8 mouse cellular contexts compared by ENCODE assay signal in genomic region chr11:86484101-86484868, GRCm38 (mm10). TPM values are rescaled to one million over a fixed set of nuclear protein-coding genes. Genes with fewer than 3 reads are reported as not detected.
DNase-seq lines count a peak whose midpoint lies in the region; ATAC-seq and TF ChIP-seq lines count a peak whose summit lies in the region.

Rnft1 (plus strand) TSS chr11:86484657.

- H3K4me1 ChIP-seq in erythroblast, embryonic 14.5 days (ENCODE audit: control insufficient read depth): peaks cover 22% of the 10 kb centered on the region
- H3K4me1 ChIP-seq in heart, embryonic 11.5 days (ENCODE audit: control insufficient read depth, insufficient read depth, low read length): no peaks in the 10 kb centered on the region
- H3K4me1 ChIP-seq in kidney, embryonic 16.5 days (ENCODE audit: insufficient read depth, low read length): peaks cover 9% of the 10 kb centered on the region
- H3K4me1 ChIP-seq in liver, adult 2 months (ENCODE audit: control insufficient read depth, insufficient read depth, low read length): peaks cover 4% of the 10 kb centered on the region

- H3K27me3 ChIP-seq in C2C12 (ENCODE audit: control insufficient read depth, insufficient read depth, insufficient read length) (no peaks in the 10 kb centered on the region), myocyte (ENCODE audit: control insufficient read depth, insufficient read depth, insufficient read length) (no peaks in the 10 kb centered on the region)
- peaks cover 4% of the 10 kb centered on the region for H3K27me3 ChIP-seq in erythroblast, embryonic 14.5 days (ENCODE audit: control insufficient read depth)
- H3K27me3 ChIP-seq in heart, embryonic 11.5 days (ENCODE audit: control insufficient read depth, insufficient read depth, low read length): no peaks in the 10 kb centered on the region
- no peaks in the 10 kb centered on the region for H3K27me3 ChIP-seq in kidney, embryonic 16.5 days (ENCODE audit: insufficient read depth, low read length)
- no peaks in the 10 kb centered on the region for H3K27me3 ChIP-seq in liver, adult 2 months (ENCODE audit: control insufficient read depth, insufficient read depth, low read length)
- H3K27me3 ChIP-seq in splenic B cell, adult 2 months (ENCODE audit: control insufficient read depth, insufficient read depth, low read length, poor library complexity, severe bottlenecking): no peaks in the 10 kb centered on the region

- peak; percentile 96 for TF ChIP-seq POLR2A in brain, embryonic 14.5 days (IDR thresholded peaks at IDR 0.05; ENCODE audit: borderline replicate concordance, extremely low read depth, insufficient read depth, insufficient read length, poor library complexity, severe bottlenecking)
- peak; percentile 92 for TF ChIP-seq POLR2A in liver, adult 2 months (IDR thresholded peaks at IDR 0.05; ENCODE audit: extremely low read depth, insufficient read depth, low read length)
- peak; percentile 76 for TF ChIP-seq POLR2A in myocyte (IDR thresholded peaks at IDR 0.05; ENCODE audit: insufficient read length, low read depth)

- peaks cover 17% of the 10 kb centered on the region for H3K79me2 ChIP-seq in C2C12 (ENCODE audit: control insufficient read depth, insufficient read depth)
- H3K79me2 ChIP-seq in liver, adult 2 months (ENCODE audit: control insufficient read depth, insufficient read depth, low read length): no peaks in the 10 kb centered on the region; the same call in 1 of the 2 replicates
- peaks cover 3% of the 10 kb centered on the region for H3K79me2 ChIP-seq in myocyte (ENCODE audit: control insufficient read depth, insufficient read depth)

- no peaks in the 10 kb centered on the region for H3K9me3 ChIP-seq in erythroblast, embryonic 14.5 days (ENCODE audit: control insufficient read depth, low read length)
- no peaks in the 10 kb centered on the region for H3K9me3 ChIP-seq in heart, embryonic 11.5 days (replicated peaks; ENCODE audit: control insufficient read depth, low read length)
- no peaks in the 10 kb centered on the region for H3K9me3 ChIP-seq in kidney, embryonic 16.5 days (ENCODE audit: low read length)

- peak; percentile 99 for DNase-seq in brain, embryonic 14.5 days (ENCODE audit: low read depth)
- peak; percentile 93 for DNase-seq in liver, adult 2 months (ENCODE audit: extremely low read depth, low read depth, low spot score)
- peak; percentile 99 for DNase-seq in splenic B cell, adult 2 months (ENCODE audit: low read depth, low spot score)

- ATAC-seq in heart, embryonic 11.5 days (replicated peaks; ENCODE audit: insufficient number of reproducible peaks, low FRiP score, low TSS enrichment): peak; percentile 97
- peak; percentile 99 for ATAC-seq in kidney, embryonic 16.5 days (ENCODE audit: low FRiP score, low TSS enrichment)

- H3K9ac ChIP-seq in heart, embryonic 11.5 days (ENCODE audit: low read depth, low read length): peak within 1 kb of the TSS; percentile 79
- peak within 1 kb of the TSS; percentile 69 for H3K9ac ChIP-seq in kidney, embryonic 16.5 days (replicated peaks; ENCODE audit: low read length)
- peak within 1 kb of the TSS; percentile 85 for H3K9ac ChIP-seq in liver, adult 2 months (ENCODE audit: low read depth, low read length)

- peak within 1 kb of the TSS; percentile 74 for H3K4me2 ChIP-seq in heart, embryonic 11.5 days
- peak within 1 kb of the TSS; percentile 72 for H3K4me2 ChIP-seq in kidney, embryonic 16.5 days (replicated peaks; ENCODE audit: low read depth, low read length)
- H3K4me2 ChIP-seq in myocyte (ENCODE audit: low read depth): peak within 1 kb of the TSS; percentile 98

- H3K27ac ChIP-seq in heart, embryonic 11.5 days (ENCODE audit: low read depth, low read length): peak within 1 kb of the TSS; percentile 79
- peak within 1 kb of the TSS; percentile 86 for H3K27ac ChIP-seq in kidney, embryonic 16.5 days (ENCODE audit: low read length)
- H3K27ac ChIP-seq in liver, adult 2 months (replicated peaks; ENCODE audit: insufficient read depth, low read depth, low read length): peak within 1 kb of the TSS; percentile 82

- peak; percentile 36 for TF ChIP-seq CTCF in C2C12 (IDR thresholded peaks at IDR 0.05; ENCODE audit: control insufficient read depth, insufficient read depth, insufficient read length)
- TF ChIP-seq CTCF in brain, embryonic 14.5 days (IDR thresholded peaks at IDR 0.05; ENCODE audit: borderline replicate concordance, extremely low read depth, insufficient read depth, insufficient read length): no peak
- TF ChIP-seq CTCF in liver, adult 2 months (IDR thresholded peaks at IDR 0.05; ENCODE audit: low read depth, low read length): no peak

- peaks cover 16% of the 10 kb centered on the region for H3K36me3 ChIP-seq in C2C12 (ENCODE audit: control insufficient read depth, insufficient read depth)
- peaks cover 5% of the 10 kb centered on the region for H3K36me3 ChIP-seq in erythroblast, embryonic 14.5 days (ENCODE audit: control insufficient read depth)
- H3K36me3 ChIP-seq in heart, embryonic 11.5 days (ENCODE audit: control insufficient read depth, insufficient read depth, low read length): no peaks in the 10 kb centered on the region
- H3K36me3 ChIP-seq in kidney, embryonic 16.5 days (ENCODE audit: insufficient read depth, low read length): no peaks in the 10 kb centered on the region
- peaks cover 3% of the 10 kb centered on the region; the same call in 1 of the 2 replicates for H3K36me3 ChIP-seq in liver, adult 2 months (ENCODE audit: control insufficient read depth, insufficient read depth, low read length)
- H3K36me3 ChIP-seq in myocyte (ENCODE audit: control insufficient read depth, insufficient read depth): peaks cover under 1% of the 10 kb centered on the region
- no peaks in the 10 kb centered on the region; the same call in 1 of the 2 replicates for H3K36me3 ChIP-seq in splenic B cell, adult 2 months (ENCODE audit: control insufficient read depth, insufficient read depth, low read length, poor library complexity, severe bottlenecking)

- H3K4me3 ChIP-seq in C2C12 (ENCODE audit: insufficient read depth, poor library complexity, severe bottlenecking) (peak within 1 kb of the TSS; percentile 71), myocyte (peak within 1 kb of the TSS; percentile 91)
- peak within 1 kb of the TSS; percentile 91 for H3K4me3 ChIP-seq in erythroblast, embryonic 14.5 days (replicated peaks)
- H3K4me3 ChIP-seq in heart, embryonic 11.5 days (ENCODE audit: low read depth, low read length): peak within 1 kb of the TSS; percentile 61
- peak within 1 kb of the TSS; percentile 59 for H3K4me3 ChIP-seq in kidney, embryonic 16.5 days (ENCODE audit: low read length)
- H3K4me3 ChIP-seq in liver, adult 2 months (ENCODE audit: insufficient read depth, low read depth, low read length): peak within 1 kb of the TSS; percentile 71

- H3ac ChIP-seq in C2C12 (ENCODE audit: control insufficient read depth, insufficient read length, low read depth) (peak within 1 kb of the TSS; percentile 78), myocyte (ENCODE audit: control insufficient read depth, insufficient read length) (peak within 1 kb of the TSS; percentile 61)

- WGBS in heart, embryonic 11.5 days (ENCODE audit: insufficient replicate concordance): under 1% methylated on average over 68 of the region's 68 CpGs
- WGBS in kidney, embryonic 16.5 days: under 1% methylated on average over 68 of the region's 68 CpGs
- under 1% methylated on average over 68 of the region's 68 CpGs for WGBS in liver, adult 2 months

- H3K79me3 ChIP-seq in C2C12 (ENCODE audit: low read depth): peaks cover 5% of the 10 kb centered on the region

TF ChIP-seq in C2C12, 6 proteins besides CTCF, POLR2A, EP300 and RAD21:
- no peak for TF ChIP-seq FOSL1 (IDR thresholded peaks at IDR 0.05; ENCODE audit: insufficient read depth, low read length, poor library complexity, severe bottlenecking)
- peak; percentile 58 for TF ChIP-seq MAX (IDR thresholded peaks at IDR 0.05)

TF ChIP-seq in myocyte, 11 proteins besides CTCF, POLR2A, EP300 and RAD21:
- TF ChIP-seq POLR2AphosphoS2 (IDR thresholded peaks at IDR 0.05; ENCODE audit: insufficient read length, low read depth) (peak; percentile 85), MAX (IDR thresholded peaks at IDR 0.05; ENCODE audit: low read depth) (no peak), MYOD1 (IDR thresholded peaks at IDR 0.05; ENCODE audit: control insufficient read depth in 1 of 3, insufficient read length in 2 of 3, low read depth in 2 of 3) (peak in 1 of 3 experiments; percentile 23)

RNA-seq across cellular contexts. Expression of gene Rnft1, which starts in this region (rescaled TPM):
- 12.5 TPM for polyA plus RNA-seq in C2C12 (2012; fragmentation: generic; extraction: Trizol)
- 6.3 and 8.3 TPM in 2 replicates for polyA plus RNA-seq in brain, embryonic 14.5 days (2012; rRNA removed)
- polyA plus RNA-seq in erythroblast, embryonic 14.5 days (2012): 0.10 and 0.13 TPM in 2 replicates
- polyA plus RNA-seq in heart, embryonic 11.5 days (2014; fragmentation: Nextera tagmentation; extraction: Ambion mirVana): 38.4 and 41.5 TPM in 2 replicates
- polyA plus RNA-seq in kidney, embryonic 16.5 days (2015; fragmentation: Nextera tagmentation; extraction: Ambion mirVana): 48.5 and 49.1 TPM in 2 replicates
- total RNA-seq in liver, adult 2 months (2014; rRNA removed): 18.9 and 19.1 TPM in 2 replicates
- polyA plus RNA-seq in liver, adult 2 months (2012; rRNA removed): 6.8 and 9.4 TPM in 2 replicates
- 8.2 TPM for polyA plus RNA-seq in myocyte (2012; fragmentation: generic; extraction: Trizol)

Comparison
In these comparisons a context has a peak if more than half of its experiments do, and no peak if none do; other contexts are left out.
1. Peak in every context shown above with its lines: DNase-seq, ATAC-seq, H3K4me3 ChIP-seq and H3K27ac ChIP-seq.